Comparison of ENCODE assay signal across 18 mouse cellular contexts in the genomic region with DNA sequence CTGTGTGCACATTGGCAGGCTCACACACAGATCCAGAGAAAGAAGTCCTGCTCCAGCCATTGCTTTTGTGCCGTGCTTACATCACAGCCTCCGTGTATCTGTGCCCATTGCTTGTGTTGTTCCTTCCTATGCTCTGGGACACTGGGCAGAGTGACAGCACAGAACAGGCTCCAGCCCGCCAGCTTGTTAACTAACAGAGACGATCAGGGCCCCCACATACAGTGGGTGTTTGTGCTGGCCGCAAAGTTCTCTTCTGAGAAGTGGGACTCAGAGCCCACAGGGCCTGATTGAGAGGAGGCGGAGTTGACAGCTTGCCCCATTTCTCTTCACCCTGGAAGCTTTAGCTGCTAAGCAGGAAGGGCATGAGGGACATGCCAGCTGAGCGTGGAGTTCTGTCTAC.
DNase-seq lines count a peak whose midpoint lies in the region; ATAC-seq and TF ChIP-seq lines count a peak whose summit lies in the region.
"Had no signal": no experiment of that assay in that cellular context is flagged by ENCODE, and none has a peak within 500 bp of the region (broad histone marks: within the 10 kb centered on the region; RNA-seq: fewer than 3 reads in every experiment).

No protein-coding gene starts in this region.

- H3K27ac ChIP-seq in embryonic facial prominence, embryonic 13.5 days = peak overlapping the region; percentile 28; the same call in 1 of the 2 replicates
- no peak overlapping the region for H3K27ac ChIP-seq in embryonic facial prominence, embryonic 10.5 days (replicated peaks)
- peak overlapping the region; percentile 45 for H3K27ac ChIP-seq in left cerebral cortex, adult 2 months
- H3K27ac ChIP-seq in layer of hippocampus, adult 2 months = peak overlapping the region; percentile 86
- H3K27ac ChIP-seq: hindbrain, embryonic 13.5 days; limb, embryonic 12.5 days; liver, embryonic 15.5 days; neural tube, embryonic 13.5 days had no signal

- peaks cover 95% of the 10 kb centered on the region for H3K36me3 ChIP-seq in embryonic facial prominence, embryonic 13.5 days
- H3K36me3 ChIP-seq in embryonic facial prominence, embryonic 10.5 days (replicated peaks) = peaks cover 99% of the 10 kb centered on the region

- whole genome bisulfite sequencing in embryonic facial prominence, embryonic 13.5 days = 87% methylated on average over 7 of the region's 7 CpGs
- WGBS in embryonic facial prominence, embryonic 10.5 days = 90% methylated on average over 7 of the region's 7 CpGs

- no peak overlapping the region for H3K4me2 ChIP-seq in embryonic facial prominence, embryonic 13.5 days
- H3K4me2 ChIP-seq: hindbrain, embryonic 13.5 days; limb, embryonic 12.5 days; liver, embryonic 15.5 days; neural tube, embryonic 13.5 days had no signal

- H3K9me3 ChIP-seq in embryonic facial prominence, embryonic 13.5 days = no peaks in the 10 kb centered on the region
- H3K9me3 ChIP-seq in embryonic facial prominence, embryonic 10.5 days = no peaks in the 10 kb centered on the region
- H3K9me3 ChIP-seq: hindbrain, embryonic 13.5 days; limb, embryonic 12.5 days; liver, embryonic 15.5 days; neural tube, embryonic 13.5 days had no signal

- no peak overlapping the region for H3K9ac ChIP-seq in embryonic facial prominence, embryonic 13.5 days
- H3K9ac ChIP-seq: hindbrain, embryonic 13.5 days; limb, embryonic 12.5 days; liver, embryonic 15.5 days; neural tube, embryonic 13.5 days had no signal

- peaks cover 16% of the 10 kb centered on the region; the same call in 1 of the 2 replicates for H3K4me1 ChIP-seq in embryonic facial prominence, embryonic 13.5 days
- no peaks in the 10 kb centered on the region for H3K4me1 ChIP-seq in embryonic facial prominence, embryonic 10.5 days
- H3K4me1 ChIP-seq: hindbrain, embryonic 13.5 days; limb, embryonic 12.5 days; liver, embryonic 15.5 days; neural tube, embryonic 13.5 days had no signal

- TF ChIP-seq CTCF in left cerebral cortex, adult 2 months (IDR thresholded peaks at IDR 0.05) = no peak
- TF ChIP-seq CTCF in layer of hippocampus, adult 2 months (conservative IDR thresholded peaks at IDR 0.05) = no peak

- ATAC-seq in embryonic facial prominence, embryonic 13.5 days (ENCODE audit: insufficient number of reproducible peaks, insufficient read depth, low FRiP score, low TSS enrichment, low read depth) = no peak
- no peak for ATAC-seq in CD4-positive, CD25-positive, alpha-beta regulatory T cell, adult 4 months
- ATAC-seq: intestine, embryonic 16.5 days had no signal

- H3K4me3 ChIP-seq in embryonic facial prominence, embryonic 13.5 days = no peak overlapping the region
- H3K4me3 ChIP-seq in embryonic facial prominence, embryonic 10.5 days = no peak overlapping the region
- no peak overlapping the region for H3K4me3 ChIP-seq in left cerebral cortex, adult 2 months
- H3K4me3 ChIP-seq in layer of hippocampus, adult 2 months = no peak overlapping the region
- H3K4me3 ChIP-seq: erythroblast, embryonic 14.5 days; hindbrain, embryonic 13.5 days; limb, embryonic 12.5 days; liver, embryonic 15.5 days; neural tube, embryonic 13.5 days had no signal

- intact Hi-C loops in left cerebral cortex, adult 2 months (cut with DNase I) = no loop called here

- DNase-seq in embryonic facial prominence, embryonic 10.5 days (ENCODE audit: low spot score) = no peak
- peak in 1 of 2 experiments; percentile 52 for DNase-seq in left cerebral cortex, adult 2 months (ENCODE audit: extremely low spot score in 1 of 2, low spot score in 2 of 2)
- no peak for DNase-seq in left cerebral cortex, adult 11 months (ENCODE audit: low spot score)
- peak; percentile 58 to 66 for DNase-seq in layer of hippocampus, adult 2 months (ENCODE audit: low spot score in 2 of 2)
- peak; percentile 53 to 58 for DNase-seq in right cerebral cortex, postnatal 10 days (ENCODE audit: low spot score in 2 of 2)
- no peak for DNase-seq in spleen, postnatal 14 days (ENCODE audit: low spot score in 2 of 2)
- DNase-seq: adrenal gland, postnatal 14 days; cerebellum, adult 9-10 months; embryo, embryonic 11 days; kidney, postnatal 14 days had no signal

- no peaks in the 10 kb centered on the region for H3K27me3 ChIP-seq in embryonic facial prominence, embryonic 13.5 days
- no peaks in the 10 kb centered on the region for H3K27me3 ChIP-seq in embryonic facial prominence, embryonic 10.5 days (replicated peaks; ENCODE audit: low read depth, poor library complexity, severe bottlenecking)
- H3K27me3 ChIP-seq: hindbrain, embryonic 13.5 days; limb, embryonic 12.5 days; liver, embryonic 15.5 days; neural tube, embryonic 13.5 days had no signal

Comparison
In these comparisons a context has a peak if more than half of its experiments do, and no peak if none do; other contexts are left out.
1. DNase-seq: peak in layer of hippocampus, adult 2 months (2 of 2) and right cerebral cortex, postnatal 10 days (2 of 2); none in embryonic facial prominence, embryonic 10.5 days (single experiment), left cerebral cortex, adult 11 months (single experiment) and spleen, postnatal 14 days (0 of 2).